Mouse (Mus musculus) layer of hippocampus, adult 18-20 months (tissue): Measurements from ENCODE around the gene Cactin. TPM values are rescaled to one million over a fixed set of nuclear protein-coding genes. Genes with fewer than 3 reads are reported as not detected.

Experiments
- DNase-seq, 2 experiments: peaks; one replicate each; pipeline ENCODE4 v3.0.0; 2022; ENCODE audit warnings: low spot score in 2 of 2
- total RNA-seq, 2 experiments: library from RNA; stranded (reverse); gene quantifications; 2 replicates each; pipeline ENCODE4 v1.2.3; 2021

Gene Cactin
- total RNA-seq, 2 experiments from 2014 or later = 31.1 to 31.2 TPM

DNA sequence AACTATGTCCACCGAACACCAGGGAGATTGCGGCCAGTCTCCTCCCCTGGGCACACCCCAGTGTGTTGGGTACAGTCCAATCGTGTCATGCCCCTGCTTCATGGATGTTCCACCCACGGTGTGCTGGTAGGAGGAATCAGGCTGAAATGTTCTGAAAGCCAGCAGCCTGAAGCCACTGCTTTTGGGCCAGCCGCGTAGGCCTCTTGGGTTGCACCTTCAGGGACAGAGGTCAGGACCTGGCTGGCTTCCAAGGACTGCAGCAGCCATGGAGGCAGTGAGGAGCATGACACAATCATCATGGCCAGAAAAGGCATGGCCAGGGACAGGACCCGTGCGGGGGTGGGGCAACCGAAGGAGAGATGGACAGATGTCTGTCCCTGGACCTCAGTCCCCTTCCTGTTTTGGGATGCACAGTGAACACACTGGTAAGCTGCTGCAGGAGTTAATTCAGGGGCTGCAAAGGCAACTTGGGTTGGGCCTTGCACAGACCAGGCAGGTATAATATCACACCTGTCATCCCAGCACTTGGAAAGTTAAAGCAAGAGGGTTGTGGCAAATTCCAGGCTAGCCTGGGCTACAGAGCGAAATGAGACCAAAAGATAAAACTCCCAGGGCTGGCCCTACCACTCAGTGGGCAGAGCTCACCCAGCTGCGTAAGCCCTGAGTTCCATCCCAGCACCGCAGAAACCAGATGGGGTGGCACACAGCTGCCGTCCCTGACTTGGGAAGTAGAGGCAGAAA, 2.1 kb upstream of the Cactin start:
- DNase-seq = no peak

DNA sequence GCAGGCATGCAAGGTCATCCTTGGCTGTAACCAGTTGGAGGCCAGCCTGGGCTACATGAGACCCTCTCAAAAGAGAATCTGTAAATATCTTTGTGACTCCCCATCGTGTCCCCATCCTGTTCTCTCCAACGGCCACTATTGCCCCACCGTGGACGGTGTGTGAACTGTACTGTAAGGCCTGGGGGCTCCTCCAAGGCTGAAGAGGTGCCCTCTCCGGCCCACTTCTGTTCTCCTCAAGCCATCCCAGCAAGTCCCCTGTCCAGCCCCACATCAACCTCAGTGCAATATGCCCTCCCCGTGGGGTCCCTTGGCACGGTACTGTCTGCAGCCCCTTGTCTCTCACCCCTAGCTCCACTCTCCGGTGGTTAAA, 1.6 kb upstream of the Cactin start:
- DNase-seq = no peak

- DNase-seq = no peak
These were observed 958 bp upstream of the Cactin start for GRCm38 (mm10) chr10:81319741-81320549.

- no peak for DNase-seq
These were observed 533 bp downstream of the Cactin start for GRCm38 (mm10) chr10:81321436-81321835.

DNA sequence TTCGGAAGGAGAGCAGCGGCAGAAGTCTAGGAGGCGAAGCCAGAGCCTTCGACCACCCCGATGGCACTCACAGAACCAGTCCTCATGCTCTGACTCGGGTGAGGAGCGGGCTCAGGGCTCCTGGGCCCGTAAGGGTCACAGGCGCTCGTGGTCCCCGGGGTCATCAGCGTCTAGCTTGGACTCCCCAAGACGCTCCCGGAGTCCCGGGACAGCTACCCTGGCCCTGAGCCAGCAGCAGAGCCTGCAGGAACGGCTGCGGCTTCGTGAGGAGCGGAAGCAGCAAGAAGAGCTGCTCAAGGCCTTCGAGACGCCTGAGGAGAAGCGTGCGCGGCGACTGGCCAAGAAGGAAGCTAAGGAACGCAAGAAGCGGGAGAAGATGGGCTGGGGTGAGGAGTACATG, 1.5 kb downstream of the Cactin start:
- DNase-seq = no peak

GRCm38 (mm10) chr10:81323141-81323775, 2.4 kb downstream of the Cactin start:
- DNase-seq = no peak

DNA sequence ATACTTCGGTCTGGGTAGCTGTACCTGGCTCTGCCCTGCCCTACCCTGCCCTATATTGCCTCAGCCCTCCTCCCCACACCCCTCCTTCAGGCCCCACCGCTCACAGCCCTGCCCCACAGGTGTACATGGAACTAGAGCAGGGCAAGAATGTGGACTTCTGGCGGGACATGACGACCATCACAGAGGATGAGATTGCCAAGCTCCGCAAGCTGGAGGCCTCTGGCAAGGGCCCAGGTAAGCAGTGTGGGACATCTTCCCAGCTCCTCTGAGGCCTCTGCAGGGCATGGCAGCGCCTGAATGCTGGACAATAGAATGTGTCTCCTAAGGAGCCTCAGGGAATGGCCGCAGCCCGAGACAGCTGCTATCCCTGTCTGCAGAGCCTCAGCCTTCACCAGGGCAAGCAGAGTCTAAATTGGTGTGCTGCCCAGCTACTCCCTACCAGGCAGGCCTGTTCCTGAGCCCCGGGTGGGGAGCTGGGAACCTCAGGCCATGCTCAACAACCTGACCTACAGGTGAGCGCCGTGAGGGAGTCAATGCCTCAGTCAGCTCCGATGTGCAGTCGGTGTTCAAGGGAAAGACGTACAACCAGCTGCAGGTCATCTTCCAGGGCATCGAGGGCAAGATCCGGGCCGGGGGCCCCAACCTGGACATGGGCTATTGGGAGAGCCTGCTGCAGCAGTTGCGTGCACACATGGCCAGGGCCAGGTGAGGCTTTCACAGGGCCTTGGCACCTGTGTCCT, 3.1 kb downstream of the Cactin start:
- DNase-seq = no peak

DNA sequence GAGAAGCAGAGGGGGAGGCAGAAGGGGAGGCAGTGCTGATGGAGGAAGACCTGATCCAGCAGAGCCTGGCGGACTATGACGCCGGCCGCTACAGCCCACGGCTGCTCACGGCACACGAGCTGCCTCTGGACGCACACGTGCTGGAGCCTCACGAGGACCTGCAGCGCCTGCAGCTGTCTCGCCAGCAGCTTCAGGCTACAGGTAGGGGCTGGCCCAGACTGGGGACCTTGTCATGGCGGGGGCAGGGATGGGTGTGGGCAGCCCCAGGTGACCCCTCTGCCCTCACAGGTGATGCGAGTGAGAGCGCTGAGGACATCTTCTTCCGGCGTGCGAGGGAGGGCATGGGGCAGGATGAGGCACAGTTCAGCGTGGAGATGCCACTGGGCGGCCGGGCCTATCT, 4.3 kb downstream of the Cactin start:
- no peak for DNase-seq

GRCm38 (mm10) chr10:81325781-81326180, 4.9 kb downstream of the Cactin start:
- no peak for DNase-seq

DNA sequence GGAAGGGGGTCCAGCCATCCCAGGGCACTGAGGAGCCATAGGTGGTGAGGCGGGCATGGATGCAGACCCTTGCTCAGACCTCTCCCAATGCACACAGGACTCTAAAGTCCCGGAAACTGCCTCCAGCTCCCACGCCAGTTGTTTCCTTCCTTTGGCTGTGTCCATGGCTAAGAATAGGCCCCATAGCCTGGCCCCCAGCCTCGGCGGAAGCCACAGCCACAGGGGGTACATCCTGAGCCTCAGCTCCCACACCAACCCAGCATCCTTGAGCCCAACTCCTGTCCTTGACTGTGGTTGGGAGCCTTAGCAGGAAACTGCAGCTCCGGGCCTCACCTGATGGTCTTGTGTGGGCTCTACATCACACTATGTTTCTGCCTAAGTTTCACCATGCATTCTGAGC, 6.0 kb downstream of the Cactin start:
- DNase-seq = no peak

- no peak for DNase-seq
These were observed 7.1 kb downstream of the Cactin start for GRCm38 (mm10) chr10:81327959-81328358.

DNA sequence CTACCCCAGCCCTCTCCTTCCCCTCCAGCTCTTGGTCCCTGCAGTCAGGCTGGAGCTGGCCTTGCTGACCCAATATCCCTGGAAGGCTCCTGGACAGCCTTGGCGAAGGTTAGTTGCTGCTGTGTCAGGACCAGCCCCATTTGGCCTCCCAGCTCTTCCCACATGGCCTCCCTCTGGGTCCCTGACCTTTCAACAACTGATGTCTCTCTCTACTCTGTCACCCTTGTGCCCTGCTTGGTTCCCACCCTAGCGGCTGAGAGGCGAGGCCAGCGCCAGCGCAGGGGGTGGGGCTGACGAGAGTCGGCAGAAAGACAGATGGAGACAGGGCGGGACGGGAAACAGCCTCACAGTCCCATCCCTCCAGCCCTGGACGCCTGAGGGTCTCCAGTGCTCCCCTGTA, 7.5 kb downstream of the Cactin start, which contains the start of gene Tbxa2r:
Gene Tbxa2r, plus strand, starts transcription at position 346 of the 400 bp plus-strand sequence.
- no peak for DNase-seq

DNA sequence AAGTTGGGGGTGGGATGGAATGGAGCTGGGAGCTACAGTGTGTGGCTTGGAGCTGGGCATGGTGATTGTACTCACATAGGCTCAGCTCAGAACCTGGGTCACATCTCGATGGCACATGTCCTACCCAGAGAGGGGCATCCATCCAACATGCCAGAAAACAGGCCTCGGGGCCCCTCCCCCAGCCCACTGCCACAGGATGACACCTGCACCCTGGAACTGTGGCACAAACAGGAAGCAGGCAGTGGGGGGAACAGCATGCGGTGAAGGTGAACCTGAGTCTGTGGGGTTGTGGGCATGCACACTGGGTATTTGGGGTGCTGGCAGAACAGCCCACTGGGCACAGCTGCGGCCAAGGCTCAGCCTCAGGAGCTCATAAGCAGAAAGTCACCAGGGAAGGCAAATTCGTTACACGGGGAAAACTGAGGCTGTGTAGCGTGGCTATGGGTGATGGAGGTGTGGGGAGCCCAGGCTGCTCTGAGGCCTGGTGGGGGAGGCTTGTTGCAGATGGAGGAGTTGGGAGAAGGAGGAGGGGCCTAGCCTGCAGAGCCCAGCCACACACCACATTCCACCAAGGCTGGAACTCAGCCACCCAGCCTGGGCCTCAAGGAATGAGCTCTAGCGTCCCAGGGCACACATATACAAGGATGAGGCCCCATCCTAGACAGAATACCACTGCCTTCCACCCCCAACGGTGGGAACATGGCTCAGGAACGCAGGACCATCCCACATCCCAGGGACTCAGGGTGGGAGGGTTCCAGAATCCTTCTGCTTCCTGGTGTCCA, 8.5 kb downstream of the Cactin start:
- DNase-seq = no peak

DNA sequence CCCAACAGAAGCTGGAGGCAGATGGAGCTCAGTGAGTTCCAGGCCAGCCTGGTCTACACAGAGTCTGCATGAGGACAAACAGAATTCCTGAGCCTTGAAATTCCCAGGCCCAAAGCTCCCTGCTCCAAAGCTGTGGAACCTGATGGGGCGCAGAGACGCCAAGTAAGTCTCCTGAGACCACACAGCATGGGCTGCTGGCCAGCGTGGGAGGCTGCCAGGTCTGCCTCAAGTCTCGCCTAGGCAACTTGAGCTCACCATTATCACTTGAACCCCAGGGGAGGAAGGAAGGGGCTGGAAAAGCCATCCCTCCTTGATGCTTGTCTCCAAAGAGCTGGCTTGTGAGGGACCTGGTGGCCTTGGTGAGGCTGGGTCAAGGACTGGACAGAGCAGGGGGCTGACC, 9.1 kb downstream of the Cactin start:
- DNase-seq = no peak

GRCm38 (mm10) chr10:81332277-81332676, 11.4 kb downstream of the Cactin start:
- no peak for DNase-seq

GRCm38 (mm10) chr10:81334324-81334723, 13.4 kb downstream of the Cactin start:
- DNase-seq = no peak

- no peak for DNase-seq
These were observed 14.8 kb downstream of the Cactin start for GRCm38 (mm10) chr10:81335393-81336340.

- DNase-seq = no peak
These were observed 15.7 kb downstream of the Cactin start for GRCm38 (mm10) chr10:81336558-81336957.

DNA sequence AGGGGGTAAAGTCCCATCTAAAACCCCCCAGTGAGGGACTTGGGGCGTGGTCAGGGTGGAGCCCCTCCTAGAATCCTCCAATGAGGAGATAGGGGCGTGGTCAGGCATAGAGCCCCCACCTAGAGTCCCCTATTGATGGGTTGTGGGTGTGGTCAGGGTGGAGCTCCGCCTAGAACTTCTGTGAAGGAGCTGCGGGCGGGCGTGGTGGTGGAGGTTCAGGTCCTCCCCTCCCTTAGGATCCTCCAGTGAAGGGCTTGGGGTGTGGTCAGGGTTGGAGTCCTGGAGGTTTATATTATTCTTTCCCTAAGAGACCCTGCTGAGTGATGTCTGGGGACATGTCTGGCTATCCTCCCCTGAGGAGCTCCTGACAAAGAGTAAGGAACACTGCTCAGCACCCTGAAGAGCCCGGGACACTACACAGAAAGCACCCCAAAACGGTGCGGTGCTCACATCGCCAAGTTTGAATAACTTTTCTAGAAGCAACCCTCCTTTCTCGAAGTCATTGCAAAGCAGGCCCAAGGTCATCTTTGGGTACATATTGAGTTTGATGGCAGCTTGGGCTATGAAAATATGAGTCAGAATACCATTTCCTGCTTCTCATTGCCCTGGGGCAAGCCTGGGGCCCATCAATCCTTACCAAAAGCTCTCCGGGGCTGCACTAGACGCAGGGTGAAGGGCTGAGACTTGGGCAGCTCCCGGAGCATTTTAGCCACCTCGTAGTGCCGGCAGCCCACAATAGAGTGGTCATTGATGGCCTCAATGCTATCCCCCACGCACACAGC, 19.8 kb downstream of the Cactin start:
- DNase-seq = no peak
